Mouse (Mus musculus): ENCODE results near the gene P2ry2. TPM values are rescaled to one million over a fixed set of nuclear protein-coding genes. Genes with fewer than 3 reads are reported as not detected.

The P2ry2 gene
- polyA plus RNA-seq, 1 experiment: 67.8 TPM

DNA sequence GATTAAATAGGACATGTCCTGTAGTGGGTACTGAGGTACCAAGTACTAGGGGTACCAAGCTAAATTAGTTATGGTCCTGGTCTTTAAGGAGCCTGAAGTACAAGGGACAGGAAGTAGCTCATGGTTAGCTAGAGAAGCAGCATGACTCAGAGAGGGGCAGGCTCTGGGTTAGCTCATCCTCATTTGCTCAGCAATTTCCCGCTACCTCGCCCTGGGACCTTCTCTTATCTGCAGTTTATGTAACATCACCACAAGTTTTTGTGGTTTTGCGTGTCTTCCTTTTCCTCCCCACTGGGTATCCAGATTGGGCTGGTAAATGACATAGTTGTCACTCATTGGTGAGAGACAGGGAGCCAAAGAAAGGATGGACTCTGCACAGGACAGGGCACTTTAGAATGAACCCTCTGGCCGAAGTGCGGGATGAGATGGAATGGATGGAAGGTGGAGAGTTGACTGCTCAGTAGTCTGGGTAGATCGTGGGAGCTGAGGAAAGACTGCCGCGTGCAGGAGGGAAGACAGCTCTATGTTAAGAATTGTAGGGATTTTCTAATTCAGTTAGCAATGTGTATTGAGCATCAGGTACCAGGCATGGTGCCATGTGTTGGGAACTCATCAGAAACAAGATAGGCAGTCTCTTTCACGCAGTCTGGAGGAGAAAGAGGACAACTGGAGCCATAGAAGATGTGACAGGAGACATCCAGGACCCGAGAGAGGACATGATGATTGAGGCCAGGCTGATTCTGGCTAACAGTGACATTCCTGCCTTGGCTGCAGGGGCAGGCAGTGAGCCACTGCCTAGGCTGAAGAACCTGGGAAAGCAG lies 15.2 kb upstream of the P2ry2 start:
- Histone ChIP-seq H3K36me3 (ENCODE audit: control insufficient read depth, insufficient read depth, low read length) (no peaks in the 10 kb centered on the region), H3K27me3 (ENCODE audit: control insufficient read depth, insufficient read depth, low read length) (no peaks in the 10 kb centered on the region), H3K4me3 (ENCODE audit: low read depth, low read length) (no peak overlapping the region), H3K27ac (ENCODE audit: insufficient read depth, low read depth, low read length) (no peak overlapping the region), H3K4me1 (ENCODE audit: control insufficient read depth, insufficient read depth, insufficient read length, low read length) (peaks cover 16% of the 10 kb centered on the region)
- no peak for TF ChIP-seq POLR2A (IDR thresholded peaks at IDR 0.05; ENCODE audit: low read depth, low read length)
- no peak for TF ChIP-seq CTCF (IDR thresholded peaks at IDR 0.05; ENCODE audit: extremely low read depth, insufficient read length, insufficient replicate concordance, low read depth, low read length)
- WGBS: 80% methylated on average over 10 of the region's 10 CpGs

DNA sequence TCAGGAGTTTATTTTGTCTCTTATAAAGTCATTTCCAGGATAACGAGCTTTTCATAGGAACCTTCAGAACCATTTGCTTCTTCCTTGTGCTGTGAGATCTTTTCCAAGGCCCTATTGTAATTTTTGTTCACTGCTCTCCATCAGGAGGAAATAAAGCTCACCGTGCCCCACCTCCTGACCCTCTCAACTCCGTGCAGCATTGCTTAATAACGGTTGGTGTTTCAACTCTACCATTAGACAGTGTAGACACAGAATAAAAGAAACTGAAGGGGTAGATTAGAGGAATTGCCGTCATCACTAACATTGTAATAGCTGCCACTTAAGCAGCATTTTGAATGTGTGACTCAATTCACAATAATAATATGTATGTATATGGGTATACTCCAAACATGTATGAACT lies 14.2 kb upstream of the P2ry2 start:
- Histone ChIP-seq H3K4me1 (ENCODE audit: control insufficient read depth, insufficient read depth, insufficient read length, low read length) (peaks cover 16% of the 10 kb centered on the region), H3K4me3 (ENCODE audit: low read depth, low read length) (no peak overlapping the region), H3K27me3 (ENCODE audit: control insufficient read depth, insufficient read depth, low read length) (no peaks in the 10 kb centered on the region), H3K36me3 (ENCODE audit: control insufficient read depth, insufficient read depth, low read length) (no peaks in the 10 kb centered on the region), H3K27ac (ENCODE audit: insufficient read depth, low read depth, low read length) (no peak overlapping the region)
- 41% methylated on average over 5 of the region's 5 CpGs for WGBS
- TF ChIP-seq CTCF (IDR thresholded peaks at IDR 0.05; ENCODE audit: extremely low read depth, insufficient read length, insufficient replicate concordance, low read depth, low read length) (no peak), POLR2A (IDR thresholded peaks at IDR 0.05; ENCODE audit: low read depth, low read length) (no peak)

DNA sequence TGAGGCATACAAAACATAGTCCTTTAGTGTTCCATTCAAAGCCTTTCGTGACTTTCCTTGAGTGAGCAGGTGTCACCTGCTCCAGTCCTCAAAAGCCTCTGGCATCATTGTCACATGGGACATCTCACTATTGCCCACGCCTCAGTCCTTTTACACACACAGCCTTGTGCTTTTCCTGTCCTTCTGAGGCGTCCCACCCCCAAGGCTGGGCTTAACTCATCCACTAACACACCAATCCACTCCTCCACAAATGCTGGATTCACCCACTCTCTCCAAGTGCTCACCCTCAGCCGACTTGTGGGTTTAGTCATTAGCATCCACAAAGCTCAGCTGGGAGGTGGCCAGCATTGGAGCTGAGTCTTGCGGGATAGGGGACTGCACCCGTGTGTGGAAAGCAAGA lies 4.8 kb upstream of the P2ry2 start:
- Histone ChIP-seq H3K4me1 (ENCODE audit: control insufficient read depth, insufficient read depth, insufficient read length, low read length) (no peaks in the 10 kb centered on the region), H3K27me3 (ENCODE audit: control insufficient read depth, insufficient read depth, low read length) (no peaks in the 10 kb centered on the region), H3K27ac (ENCODE audit: insufficient read depth, low read depth, low read length) (no peak overlapping the region), H3K36me3 (ENCODE audit: control insufficient read depth, insufficient read depth, low read length) (no peaks in the 10 kb centered on the region), H3K4me3 (ENCODE audit: low read depth, low read length) (no peak overlapping the region)
- WGBS: 59% methylated on average over 6 of the region's 6 CpGs
- TF ChIP-seq POLR2A (IDR thresholded peaks at IDR 0.05; ENCODE audit: low read depth, low read length) (no peak), CTCF (IDR thresholded peaks at IDR 0.05; ENCODE audit: extremely low read depth, insufficient read length, insufficient replicate concordance, low read depth, low read length) (no peak)

DNA sequence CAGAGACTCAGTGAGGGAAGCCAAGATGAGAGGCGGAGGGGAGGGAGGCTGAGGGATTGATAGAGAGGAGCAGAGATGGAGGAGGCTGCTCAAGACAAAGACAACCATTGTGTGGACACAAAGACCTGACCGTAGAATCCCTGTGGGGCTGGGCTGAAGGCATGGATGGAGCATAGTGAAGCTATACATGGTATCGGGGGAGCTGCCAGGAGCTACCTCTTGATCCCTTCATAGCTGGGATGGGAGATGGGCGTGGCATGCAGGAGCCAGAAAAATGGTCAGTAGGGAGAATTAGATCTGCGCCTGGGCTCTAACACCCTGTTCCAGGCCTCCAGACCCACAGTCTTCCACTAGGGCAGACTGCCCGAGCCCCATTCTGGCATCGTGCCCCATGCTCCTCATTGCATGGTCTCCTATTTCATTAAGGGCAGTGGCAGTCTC lies 4.4 kb upstream of the P2ry2 start:
- H3K27ac ChIP-seq (ENCODE audit: insufficient read depth, low read depth, low read length): no peak overlapping the region
- no peak overlapping the region for H3K4me3 ChIP-seq (ENCODE audit: low read depth, low read length)
- TF ChIP-seq CTCF (IDR thresholded peaks at IDR 0.05; ENCODE audit: extremely low read depth, insufficient read length, insufficient replicate concordance, low read depth, low read length) (no peak), POLR2A (IDR thresholded peaks at IDR 0.05; ENCODE audit: low read depth, low read length) (no peak)
- H3K27me3 ChIP-seq (ENCODE audit: control insufficient read depth, insufficient read depth, low read length): no peaks in the 10 kb centered on the region
- peaks cover 2% of the 10 kb centered on the region; the same call in 1 of the 2 replicates for H3K4me1 ChIP-seq (ENCODE audit: control insufficient read depth, insufficient read depth, insufficient read length, low read length)
- H3K36me3 ChIP-seq (ENCODE audit: control insufficient read depth, insufficient read depth, low read length): no peaks in the 10 kb centered on the region
- WGBS: 79% methylated on average over 7 of the region's 7 CpGs

GRCm38 (mm10) chr7:101014985-101015384 lies 2.3 kb upstream of the P2ry2 start:
- Histone ChIP-seq H3K27ac (ENCODE audit: insufficient read depth, low read depth, low read length) (no peak overlapping the region), H3K4me3 (ENCODE audit: low read depth, low read length) (no peak overlapping the region), H3K4me1 (ENCODE audit: control insufficient read depth, insufficient read depth, insufficient read length, low read length) (peaks cover 7% of the 10 kb centered on the region; the same call in 1 of the 2 replicates), H3K27me3 (ENCODE audit: control insufficient read depth, insufficient read depth, low read length) (no peaks in the 10 kb centered on the region), H3K36me3 (ENCODE audit: control insufficient read depth, insufficient read depth, low read length) (no peaks in the 10 kb centered on the region)
- TF ChIP-seq POLR2A (IDR thresholded peaks at IDR 0.05; ENCODE audit: low read depth, low read length) (no peak), CTCF (IDR thresholded peaks at IDR 0.05; ENCODE audit: extremely low read depth, insufficient read length, insufficient replicate concordance, low read depth, low read length) (no peak)
- 85% methylated on average over 1 of the region's 1 CpGs for WGBS

- WGBS: 88% methylated on average over 9 of the region's 9 CpGs
- Histone ChIP-seq H3K4me3 (ENCODE audit: low read depth, low read length) (no peak overlapping the region), H3K36me3 (ENCODE audit: control insufficient read depth, insufficient read depth, low read length) (no peaks in the 10 kb centered on the region), H3K4me1 (ENCODE audit: control insufficient read depth, insufficient read depth, insufficient read length, low read length) (peaks cover 7% of the 10 kb centered on the region; the same call in 1 of the 2 replicates), H3K27me3 (ENCODE audit: control insufficient read depth, insufficient read depth, low read length) (no peaks in the 10 kb centered on the region), H3K27ac (ENCODE audit: insufficient read depth, low read depth, low read length) (no peak overlapping the region)
- TF ChIP-seq POLR2A (IDR thresholded peaks at IDR 0.05; ENCODE audit: low read depth, low read length) (no peak), CTCF (IDR thresholded peaks at IDR 0.05; ENCODE audit: extremely low read depth, insufficient read length, insufficient replicate concordance, low read depth, low read length) (no peak)
Observed at GRCm38 (mm10) chr7:101014041-101014440, 1.4 kb upstream of the P2ry2 start.

- under 1% methylated on average over 53 of the region's 53 CpGs for WGBS
- no peak for TF ChIP-seq CTCF (IDR thresholded peaks at IDR 0.05; ENCODE audit: extremely low read depth, insufficient read length, insufficient replicate concordance, low read depth, low read length)
- peak; percentile 48; the same call in 1 of the 2 replicates for TF ChIP-seq POLR2A (IDR thresholded peaks at IDR 0.05; ENCODE audit: low read depth, low read length)
- peak overlapping the region; percentile 72 for H3K4me3 ChIP-seq (ENCODE audit: low read depth, low read length)
Observed at GRCm38 (mm10) chr7:101011681-101012367, 842 bp downstream of the P2ry2 start.

More at GRCm38 (mm10) chr7:101011681-101012367, 842 bp downstream of the P2ry2 start:
- Histone ChIP-seq H3K27me3 (ENCODE audit: control insufficient read depth, insufficient read depth, low read length) (no peaks in the 10 kb centered on the region), H3K36me3 (ENCODE audit: control insufficient read depth, insufficient read depth, low read length) (no peaks in the 10 kb centered on the region), H3K27ac (ENCODE audit: insufficient read depth, low read depth, low read length) (peak overlapping the region; percentile 80), H3K4me1 (ENCODE audit: control insufficient read depth, insufficient read depth, insufficient read length, low read length) (peaks cover 9% of the 10 kb centered on the region; the same call in 1 of the 2 replicates)
